Mouse (Mus musculus): ENCODE data around the gene Gm8068.
"Not testable (repeated sequence)": the region's sequence is repeated elsewhere in the genome, so short reads cannot be mapped to it uniquely, and the experiment has no call there.

Gm8068 gene

GRCm38 (mm10) chr14:41701785-41702184 is at the start of gene Gm8068:
Gene Gm8068, minus strand, starts transcription at chr14:41701885.
- not testable (repeated sequence) for DNase-seq

- DNase-seq, result not testable (repeated sequence)
These were observed 48.8 kb upstream of the Gm8068 start, which contains the start of gene Gm7929 for GRCm38 (mm10) chr14:41750514-41750913. Gene Gm7929, minus strand, starts transcription at chr14:41750614.

GRCm38 (mm10) chr14:41723437-41723836 is 21.8 kb upstream of the Gm8068 start:
- DNase-seq, result not testable (repeated sequence)

GRCm38 (mm10) chr14:41717180-41717579 is 15.5 kb upstream of the Gm8068 start:
- not testable (repeated sequence) for DNase-seq

GRCm38 (mm10) chr14:41648176-41648575 is 53.5 kb downstream of the Gm8068 start:
- DNase-seq, result peak; percentile 5
